Comparison of ENCODE assay signal across 12 mouse cellular contexts in genomic region chr13:42379675-42380074, GRCm38 (mm10).
"Had no signal": no experiment of that assay in that cellular context is flagged by ENCODE, and none has a peak within 500 bp of the region (broad histone marks: within the 10 kb centered on the region; RNA-seq: fewer than 3 reads in every experiment).

No protein-coding gene starts in this region.

- DNase-seq: kidney, postnatal 10 days; kidney, postnatal 4 days; left cerebral cortex, postnatal 4 days; lung, adult 18-20 months; right cerebral cortex, adult 18-20 months; right cerebral cortex, postnatal 25 days; thymus, postnatal 4 days had no signal

- H3K27ac ChIP-seq: layer of hippocampus, adult 2 months; limb, embryonic 13.5 days; liver, embryonic 14.5 days; midbrain, embryonic 12.5 days; stomach, postnatal 0 days had no signal

- H3K4me3 ChIP-seq: layer of hippocampus, adult 2 months; limb, embryonic 13.5 days; midbrain, embryonic 12.5 days had no signal
